Mouse (Mus musculus): ENCODE results near the gene Mamstr.
A peak's percentile ranks its signal among the peaks of the same experiment; 100 is the strongest.

Gene Mamstr

DNA sequence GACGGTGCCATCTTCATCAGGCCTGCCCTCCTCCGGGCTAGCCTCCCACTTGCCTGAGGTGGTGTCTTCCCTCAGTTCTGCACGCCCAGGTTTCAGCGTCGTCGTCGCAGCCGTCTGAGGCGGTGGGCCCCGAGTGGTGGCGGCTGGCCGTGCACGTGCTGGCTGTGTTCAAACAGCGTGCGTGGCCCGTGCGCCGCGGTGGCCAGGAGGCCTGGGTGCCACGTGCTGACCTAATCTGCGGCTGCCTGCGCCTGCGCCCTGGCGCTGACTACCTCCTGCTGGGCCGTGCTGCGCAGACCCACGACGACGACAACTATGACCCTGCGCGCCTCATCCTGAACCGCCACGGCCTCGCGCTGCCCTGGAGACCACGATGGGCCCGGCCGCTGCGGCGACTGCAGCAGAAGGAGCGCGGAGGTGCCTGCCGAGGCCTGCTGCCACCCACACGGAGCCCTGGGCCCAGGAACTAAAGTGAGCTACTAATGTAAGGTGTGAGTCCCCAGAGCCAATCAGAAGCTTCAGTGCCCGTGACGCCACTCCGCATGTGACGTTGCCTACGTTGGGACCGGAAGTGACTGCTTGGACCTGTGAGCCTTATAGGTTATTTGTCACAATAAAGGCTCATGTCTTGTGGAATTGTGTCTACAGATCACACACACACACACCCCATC lies 54.3 kb downstream of the Mamstr start, which contains the start of gene Sec1:
Gene Sec1, minus strand, starts transcription at position 482 of the 671 bp plus-strand sequence.
- no peak for DNase-seq (ENCODE audit: low read depth, low spot score)

- peak; percentile 68 for DNase-seq (ENCODE audit: low read depth, low spot score)
These were observed 55.3 kb downstream of the Mamstr start for GRCm38 (mm10) chr7:45695098-45695497.
